Mouse (Mus musculus): ENCODE data around the gene Srsf3.

DNA sequence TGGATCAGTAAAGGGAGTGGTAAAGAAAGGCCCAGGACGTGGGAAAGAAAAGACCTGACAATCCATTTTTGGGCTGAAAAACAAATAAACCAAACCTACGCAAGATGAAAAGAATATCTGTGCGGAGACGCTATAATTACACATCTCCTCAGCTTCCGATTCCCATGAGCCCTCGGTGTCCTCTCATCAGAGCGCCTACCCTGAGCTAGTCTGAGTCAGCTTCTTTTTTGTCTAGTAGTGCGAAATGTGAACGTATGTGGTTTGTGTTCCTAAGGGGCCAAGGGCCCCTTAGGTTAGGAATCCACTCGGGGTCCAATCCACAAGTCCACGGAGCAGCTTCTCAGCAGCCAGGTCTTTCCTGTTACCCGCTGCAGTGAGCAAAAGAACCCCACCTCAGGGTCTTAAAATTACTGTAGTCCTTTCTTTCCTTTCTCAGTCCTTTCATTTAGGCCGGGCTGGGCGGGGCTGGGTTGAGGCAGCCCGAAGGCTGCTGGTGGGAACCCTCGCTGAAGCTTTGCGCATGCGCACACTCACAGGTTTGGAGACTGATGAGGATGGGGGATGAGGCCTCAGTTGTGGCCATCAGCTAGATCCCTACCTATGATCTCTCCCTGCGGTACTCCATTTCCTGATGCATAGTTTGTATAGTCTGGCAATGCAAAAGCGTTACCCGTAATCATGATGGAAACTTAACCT is 33.0 kb downstream of the Srsf3 start:
- TF ChIP-seq CTCF (IDR thresholded peaks at IDR 0.05; ENCODE audit: low read depth) (no peak), EP300 (IDR thresholded peaks at IDR 0.05; ENCODE audit: low read depth) (no peak)
